Mouse (Mus musculus) liver, adult (tissue): ENCODE measurements around the gene H2-DMb2.

Experiments used
- GATA4 ChIP-seq: IDR thresholded peaks from 2 replicates; pipeline ENCODE4 v1.6.1; 2014; ENCODE audit warnings: mild to moderate bottlenecking, low read length; ENCODE audit not compliant: insufficient replicate concordance

Gene H2-DMb2

GRCm38 (mm10) chr17:34126826-34127420, 16.2 kb upstream of the H2-DMb2 start:
- no peak for TF ChIP-seq GATA4

- TF ChIP-seq GATA4: no peak
These were observed 15.6 kb upstream of the H2-DMb2 start for GRCm38 (mm10) chr17:34127475-34127874.

- no peak for TF ChIP-seq GATA4
These were observed 14.7 kb upstream of the H2-DMb2 start for GRCm38 (mm10) chr17:34128264-34128937.

GRCm38 (mm10) chr17:34128944-34129791, 13.9 kb upstream of the H2-DMb2 start:
- TF ChIP-seq GATA4: no peak

- TF ChIP-seq GATA4: no peak
These were observed 12.8 kb upstream of the H2-DMb2 start for GRCm38 (mm10) chr17:34130073-34130947.

GRCm38 (mm10) chr17:34131911-34132310, 11.2 kb upstream of the H2-DMb2 start:
- no peak for TF ChIP-seq GATA4

- no peak for TF ChIP-seq GATA4
These were observed 9.8 kb upstream of the H2-DMb2 start for GRCm38 (mm10) chr17:34133289-34133688.

GRCm38 (mm10) chr17:34134451-34134850, 8.7 kb upstream of the H2-DMb2 start:
- no peak for TF ChIP-seq GATA4

GRCm38 (mm10) chr17:34135297-34136224, 7.5 kb upstream of the H2-DMb2 start:
- TF ChIP-seq GATA4: no peak

GRCm38 (mm10) chr17:34137601-34138000, 5.5 kb upstream of the H2-DMb2 start:
- no peak for TF ChIP-seq GATA4

GRCm38 (mm10) chr17:34138655-34139054, 4.5 kb upstream of the H2-DMb2 start:
- no peak for TF ChIP-seq GATA4

GRCm38 (mm10) chr17:34139416-34139815, 3.7 kb upstream of the H2-DMb2 start:
- no peak for TF ChIP-seq GATA4

GRCm38 (mm10) chr17:34140240-34140639, 2.9 kb upstream of the H2-DMb2 start:
- TF ChIP-seq GATA4: no peak

- TF ChIP-seq GATA4: no peak
These were observed 1.7 kb upstream of the H2-DMb2 start for GRCm38 (mm10) chr17:34141448-34141847.
